Mouse (Mus musculus) heart, embryonic 12.5 days (tissue): ENCODE data around the gene Gm11555. TPM values are rescaled to one million over a fixed set of nuclear protein-coding genes. Genes with fewer than 3 reads are reported as not detected.
"Not testable (repeated sequence)": the region's sequence is repeated elsewhere in the genome, so short reads cannot be mapped to it uniquely, and the experiment has no call there.

Experiments
- ATAC-seq: fragments of 200-750 bp; cut with Nextera tagmentation; 2 replicates; pipeline ENCODE4 v1.8.0; 2017; ENCODE audit warnings: moderate TSS enrichment, moderate library complexity; ENCODE audit not compliant: insufficient number of reproducible peaks, low FRiP score
- H3K27ac ChIP-seq: fragments of 300-500 bp; sonication (generic); 2 replicates; pipeline ENCODE4 v1.5.1; 2016; ENCODE audit warnings: mild to moderate bottlenecking, moderate library complexity; ENCODE audit not compliant: poor library complexity, severe bottlenecking
- H3K27me3 ChIP-seq: fragments of 300-500 bp; sonication (generic); replicated peaks from 2 replicates; pipeline ENCODE4 v1.6.1; 2016; ENCODE audit warnings: mild to moderate bottlenecking, moderate library complexity
- H3K36me3 ChIP-seq: fragments of 300-500 bp; sonication (generic); 2 replicates; pipeline ENCODE4 v1.6.1; 2016; ENCODE audit warnings: mild to moderate bottlenecking, moderate library complexity
- H3K4me1 ChIP-seq: fragments of 300-500 bp; sonication (generic); replicated peaks from 2 replicates; pipeline ENCODE4 v1.6.1; 2016; ENCODE audit warnings: mild to moderate bottlenecking
- H3K4me2 ChIP-seq: fragments of 300-500 bp; sonication (generic); 2 replicates; pipeline ENCODE4 v1.6.1; 2016; ENCODE audit warnings: mild to moderate bottlenecking, moderate library complexity
- H3K4me3 ChIP-seq: fragments of 300-500 bp; sonication (generic); 2 replicates; pipeline ENCODE4 v1.5.1; 2016; ENCODE audit warnings: mild to moderate bottlenecking
- H3K9ac ChIP-seq: fragments of 300-500 bp; sonication (generic); 2 replicates; pipeline ENCODE4 v1.6.1; 2016; ENCODE audit warnings: mild to moderate bottlenecking, moderate library complexity
- H3K9me3 ChIP-seq: fragments of 300-500 bp; sonication (generic); replicated peaks from 2 replicates; pipeline ENCODE4 v1.6.1; 2016; ENCODE audit warnings: mild to moderate bottlenecking, moderate library complexity
- WGBS: fragments of 180-500 bp; shearing (Covaris S2); methylation state at CpG from one replicate; pipeline ENCODE4 v1.1.7; 2016; 5-methylcytosine and 5-hydroxymethylcytosine counted together
- polyA plus RNA-seq: library from polyadenylated mRNA; unstranded; fragments of >200 nt; fragmentation: Nextera tagmentation; extraction: Ambion mirVana; gene quantifications from 2 replicates; pipeline ENCODE4 v1.2.1, GENCODE M21; 2016

Gm11555 gene
- polyA plus RNA-seq, 1 experiment from 2014 or later: not detected

DNA sequence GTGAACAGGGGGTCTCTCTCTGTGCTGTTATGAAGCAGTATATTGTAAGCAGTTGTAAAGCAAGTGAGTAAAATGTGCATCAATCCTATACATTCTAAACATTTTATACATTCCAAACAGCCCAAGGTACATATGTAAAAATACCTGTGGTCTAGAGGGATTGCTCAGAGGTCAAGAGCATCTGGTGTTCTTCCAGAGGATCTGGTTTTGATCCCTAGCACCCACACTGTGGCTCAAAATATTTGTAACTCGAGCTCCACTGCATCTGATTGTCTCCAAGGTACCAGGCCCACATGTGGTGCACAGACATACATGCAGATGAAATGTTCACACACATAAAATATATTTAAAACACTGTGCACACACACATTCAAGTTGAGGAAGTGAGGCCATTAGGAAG lies 9.1 kb downstream of the Gm11555 start:
- Histone ChIP-seq H3K9me3 (no peaks in the 10 kb centered on the region), H3K4me2 (no peak overlapping the region), H3K4me3 (no peak overlapping the region), H3K36me3 (no peaks in the 10 kb centered on the region), H3K27me3 (0 out of 2 replicates have a peak, but pooled peaks cover 6% of the 10 kb centered on the region), H3K9ac (no peak overlapping the region), H3K27ac (no peak overlapping the region), H3K4me1 (no peaks in the 10 kb centered on the region)
- no peak for ATAC-seq
- WGBS: 36% methylated on average over 1 of the region's 1 CpGs

DNA sequence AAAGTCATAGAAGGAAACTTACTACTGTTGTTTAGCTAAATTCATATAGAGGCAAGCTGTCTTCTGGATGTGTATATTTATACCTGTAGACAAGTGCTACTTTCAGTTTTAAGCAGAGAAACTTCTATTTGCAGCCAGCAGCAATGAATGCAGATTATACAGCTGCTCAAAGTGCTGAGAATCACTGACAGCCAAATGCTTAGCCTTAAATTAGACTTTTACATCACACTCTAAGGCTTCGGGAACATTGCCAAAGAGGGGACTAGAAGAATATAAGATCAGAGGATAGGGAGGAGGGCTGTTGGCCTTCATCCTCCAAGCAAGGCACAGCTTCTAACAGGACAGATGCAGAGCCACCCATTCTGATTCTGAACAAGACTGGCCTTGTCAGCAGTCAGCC lies 12.9 kb downstream of the Gm11555 start:
- Histone ChIP-seq H3K4me1 (no peaks in the 10 kb centered on the region), H3K9me3 (no peaks in the 10 kb centered on the region), H3K9ac (no peak overlapping the region), H3K27ac (no peak overlapping the region), H3K4me2 (no peak overlapping the region), H3K27me3 (peaks cover 8% of the 10 kb centered on the region), H3K36me3 (no peaks in the 10 kb centered on the region), H3K4me3 (no peak overlapping the region)
- ATAC-seq: no peak
- 54% methylated on average over 1 of the region's 1 CpGs for WGBS

DNA sequence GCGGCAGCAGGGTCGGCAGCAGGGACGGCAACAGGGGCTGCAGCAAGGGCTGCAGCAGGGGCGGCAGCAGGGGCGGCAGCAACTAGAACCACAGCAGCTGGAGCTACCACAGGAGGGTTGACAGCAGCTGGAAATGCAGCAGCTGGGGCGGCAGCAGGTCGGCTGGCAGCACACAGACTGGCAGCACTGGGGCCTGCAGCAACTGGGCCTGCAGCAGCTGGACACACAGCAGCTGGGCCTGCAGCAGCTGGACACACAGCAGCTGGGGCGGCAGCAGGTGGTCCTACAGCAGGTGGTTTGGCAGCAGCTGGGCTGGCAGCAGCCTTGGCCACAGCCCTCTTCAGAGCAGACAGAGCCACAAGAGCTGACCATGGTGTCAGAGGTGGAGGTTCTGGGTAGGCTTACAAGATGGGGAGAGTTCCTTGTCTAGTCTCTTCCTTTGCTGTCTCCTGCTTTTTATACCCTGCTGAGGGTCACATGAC lies 15.3 kb downstream of the Gm11555 start, which contains the start of gene Krtap4-2:
TSS of gene Krtap4-2 (minus strand) at position 432 of the 482 bp plus-strand sequence.
- no peaks in the 10 kb centered on the region for H3K9me3 ChIP-seq
- H3K4me1 ChIP-seq: no peaks in the 10 kb centered on the region
- no peak within 1 kb of the TSS for H3K9ac ChIP-seq
- H3K4me3 ChIP-seq: no peak within 1 kb of the TSS
- no peaks in the 10 kb centered on the region for H3K36me3 ChIP-seq
- H3K27me3 ChIP-seq: peaks cover 8% of the 10 kb centered on the region
- ATAC-seq: no peak
- 34% methylated on average over 8 of the region's 8 CpGs for WGBS
- no peak within 1 kb of the TSS for H3K27ac ChIP-seq
- H3K4me2 ChIP-seq: no peak within 1 kb of the TSS

DNA sequence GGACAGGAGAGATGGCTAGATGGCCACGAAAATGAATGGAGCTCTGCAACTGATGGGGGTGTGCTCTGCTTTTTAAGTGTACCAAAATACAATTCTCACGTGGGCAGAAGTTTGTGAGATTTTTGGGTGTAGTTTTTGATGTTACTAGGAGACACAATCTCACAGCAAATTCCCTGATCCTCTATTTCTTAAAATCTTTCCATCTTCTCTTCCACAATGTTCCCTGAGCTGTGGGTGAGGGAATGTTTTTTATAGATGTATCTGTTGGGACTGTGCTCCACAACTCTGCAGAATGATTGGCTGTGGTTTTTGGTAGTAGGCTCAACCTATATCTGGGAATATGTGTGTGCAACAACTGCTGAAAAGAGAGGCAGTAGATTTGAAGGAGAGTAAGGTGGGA lies 16.7 kb downstream of the Gm11555 start:
- no peak for ATAC-seq
- Histone ChIP-seq H3K36me3 (no peaks in the 10 kb centered on the region), H3K4me3 (no peak overlapping the region), H3K27me3 (peaks cover 5% of the 10 kb centered on the region), H3K4me2 (no peak overlapping the region), H3K9me3 (no peaks in the 10 kb centered on the region), H3K9ac (no peak overlapping the region), H3K27ac (no peak overlapping the region), H3K4me1 (no peaks in the 10 kb centered on the region)
- WGBS: 45% methylated on average over 2 of the region's 2 CpGs

DNA sequence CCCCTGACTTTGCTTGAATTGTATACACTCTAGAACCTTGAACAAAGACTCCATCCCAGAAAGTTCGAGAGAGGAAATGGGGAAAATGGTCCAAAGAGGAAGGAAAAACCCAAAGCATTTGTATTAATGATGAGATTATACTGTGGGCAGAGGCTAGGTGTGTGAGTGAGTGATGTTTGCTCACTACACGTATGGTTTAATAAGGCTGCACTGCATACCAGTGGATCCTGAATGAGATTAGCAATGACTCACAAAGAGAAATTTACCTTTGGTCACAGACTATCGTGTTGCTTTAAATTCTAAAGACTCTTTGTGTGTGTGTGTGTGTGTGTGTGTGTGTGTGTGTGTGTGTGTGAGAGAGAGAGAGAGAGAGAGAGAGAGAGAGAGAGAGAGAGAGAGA lies 19.1 kb downstream of the Gm11555 start:
- Histone ChIP-seq H3K27ac (no peak overlapping the region), H3K27me3 (peaks cover 10% of the 10 kb centered on the region), H3K4me1 (no peaks in the 10 kb centered on the region), H3K9ac (no peak overlapping the region), H3K4me2 (no peak overlapping the region), H3K9me3 (no peaks in the 10 kb centered on the region), H3K4me3 (no peak overlapping the region), H3K36me3 (no peaks in the 10 kb centered on the region)
- no peak for ATAC-seq
- WGBS: 65% methylated on average over 3 of the region's 3 CpGs

DNA sequence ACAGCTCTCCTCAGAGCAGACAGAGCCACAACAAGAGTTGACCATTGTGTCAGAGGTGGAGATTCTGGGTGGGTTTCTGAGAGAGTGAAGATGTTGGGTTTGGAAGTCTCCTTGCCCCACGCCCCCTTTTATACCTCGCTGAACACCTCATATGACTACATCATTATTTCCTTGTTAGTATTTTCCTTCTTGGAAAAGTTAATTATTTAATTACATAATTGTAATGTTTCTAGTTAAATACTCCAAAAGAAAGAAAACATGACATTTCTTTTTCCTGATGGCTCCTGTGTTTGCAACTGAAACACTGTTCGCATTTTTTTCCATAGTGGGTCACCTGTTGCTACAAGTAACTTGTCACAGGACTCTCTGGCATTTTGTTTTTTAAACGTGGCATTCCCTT lies 21.9 kb downstream of the Gm11555 start, which contains the start of gene Krtap4-1:
TSS of gene Krtap4-1 (minus strand) at position 101 of the 400 bp plus-strand sequence.
- no peak within 1 kb of the TSS for H3K4me2 ChIP-seq
- peaks cover 5% of the 10 kb centered on the region; the same call in 1 of the 2 replicates for H3K9me3 ChIP-seq
- WGBS: 76% methylated on average over 4 of the region's 4 CpGs
- no peak for ATAC-seq
- no peak within 1 kb of the TSS for H3K4me3 ChIP-seq
- no peaks in the 10 kb centered on the region for H3K4me1 ChIP-seq
- H3K27me3 ChIP-seq: peaks cover 5% of the 10 kb centered on the region; the same call in 1 of the 2 replicates
- H3K36me3 ChIP-seq: no peaks in the 10 kb centered on the region
- H3K9ac ChIP-seq: no peak within 1 kb of the TSS
- no peak within 1 kb of the TSS for H3K27ac ChIP-seq

DNA sequence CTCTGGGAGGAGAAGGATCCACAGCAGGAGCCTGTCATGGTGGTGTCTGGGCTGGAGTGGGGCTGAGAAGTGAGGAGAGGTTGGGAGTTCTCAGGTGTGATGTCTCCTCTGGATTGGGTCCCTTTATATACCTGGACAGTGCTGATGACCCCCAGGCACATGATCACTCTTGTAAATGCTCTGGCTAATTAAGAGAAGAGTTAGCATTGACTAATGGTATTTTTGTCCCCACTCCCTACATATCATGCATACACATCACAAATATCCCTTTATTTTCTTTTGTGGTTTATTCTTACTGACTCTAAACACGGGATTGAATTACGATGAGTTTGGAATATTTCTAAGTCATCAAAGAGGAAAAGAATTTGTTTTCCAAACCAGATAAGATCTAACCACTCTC lies 29.7 kb downstream of the Gm11555 start, which contains the start of gene Gm11562:
TSS of gene Gm11562 (minus strand) at position 101 of the 400 bp plus-strand sequence.
- Histone ChIP-seq H3K27ac (no peak within 1 kb of the TSS), H3K27me3 (no peaks in the 10 kb centered on the region), H3K9ac (no peak within 1 kb of the TSS), H3K4me3 (no peak within 1 kb of the TSS), H3K36me3 (no peaks in the 10 kb centered on the region), H3K4me2 (no peak within 1 kb of the TSS), H3K4me1 (no peaks in the 10 kb centered on the region), H3K9me3 (peaks cover under 1% of the 10 kb centered on the region; the same call in 1 of the 2 replicates)
- no peak for ATAC-seq
- 81% methylated on average over 2 of the region's 2 CpGs for WGBS

DNA sequence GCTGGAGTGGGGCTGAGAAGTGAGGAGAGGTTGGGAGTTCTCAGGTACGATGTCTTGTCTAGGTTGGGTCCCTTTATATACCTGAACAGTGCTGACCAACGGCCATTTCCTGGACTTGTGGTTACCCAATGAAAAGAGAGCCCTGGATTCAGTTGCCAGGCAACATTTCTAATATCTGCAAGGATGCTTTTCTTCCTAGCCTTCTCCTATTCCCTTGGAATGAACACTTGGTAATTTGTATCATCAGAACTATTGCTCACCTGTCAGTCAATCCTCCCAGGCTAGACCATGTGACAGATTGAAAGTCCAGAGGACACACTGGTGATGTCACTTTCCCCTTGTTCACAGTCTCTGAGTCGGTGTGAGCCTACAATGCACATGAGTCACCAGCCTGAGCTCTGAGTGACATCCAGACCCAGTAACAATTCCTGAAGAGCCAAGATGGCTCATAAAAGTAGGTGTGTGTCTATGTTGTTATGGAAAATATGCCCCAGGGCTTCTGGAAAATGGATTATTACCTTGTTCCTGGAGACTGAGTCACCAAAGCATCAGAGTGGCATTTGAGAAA lies 35.2 kb downstream of the Gm11555 start, which contains the start of gene Krtap2-4:
TSS of gene Krtap2-4 (minus strand) at position 51 of the 568 bp plus-strand sequence.
- 53% methylated on average over 3 of the region's 3 CpGs for WGBS
- H3K4me2 ChIP-seq: no peak within 1 kb of the TSS
- H3K4me1 ChIP-seq: no peaks in the 10 kb centered on the region
- ATAC-seq: no peak
- no peak within 1 kb of the TSS for H3K9ac ChIP-seq
- no peaks in the 10 kb centered on the region for H3K27me3 ChIP-seq
- no peaks in the 10 kb centered on the region for H3K9me3 ChIP-seq
- H3K4me3 ChIP-seq: no peak within 1 kb of the TSS
- H3K27ac ChIP-seq: no peak within 1 kb of the TSS
- H3K36me3 ChIP-seq: no peaks in the 10 kb centered on the region

DNA sequence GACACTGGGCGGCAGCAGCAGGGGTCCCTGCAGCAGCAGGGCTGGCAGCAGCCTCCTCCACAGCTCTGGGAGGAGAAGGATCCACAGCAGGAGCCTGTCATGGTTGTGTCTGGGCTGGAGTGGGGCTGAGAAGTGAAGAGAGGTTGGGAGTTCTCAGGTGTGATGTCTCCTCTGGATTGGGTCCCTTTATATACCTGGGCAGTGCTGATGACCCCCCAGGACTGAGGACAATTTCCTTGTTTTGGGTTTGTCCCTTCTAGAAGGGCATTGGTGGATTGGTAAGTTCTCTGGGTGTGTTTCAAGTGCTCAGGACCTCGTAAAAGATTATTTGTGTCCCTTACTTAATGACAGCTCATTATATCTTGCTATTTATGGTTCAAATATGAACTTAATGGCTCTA lies 39.9 kb downstream of the Gm11555 start, which contains the start of gene Gm11937:
TSS of gene Gm11937 (minus strand) at position 101 of the 400 bp plus-strand sequence.
- H3K27me3 ChIP-seq, H3K4me1 ChIP-seq, H3K9me3 ChIP-seq, ATAC-seq, H3K36me3 ChIP-seq, H3K9ac ChIP-seq, H3K27ac ChIP-seq, H3K4me3 ChIP-seq, H3K4me2 ChIP-seq: not testable (repeated sequence)
- 54% methylated on average over 1 of the region's 2 CpGs for WGBS

DNA sequence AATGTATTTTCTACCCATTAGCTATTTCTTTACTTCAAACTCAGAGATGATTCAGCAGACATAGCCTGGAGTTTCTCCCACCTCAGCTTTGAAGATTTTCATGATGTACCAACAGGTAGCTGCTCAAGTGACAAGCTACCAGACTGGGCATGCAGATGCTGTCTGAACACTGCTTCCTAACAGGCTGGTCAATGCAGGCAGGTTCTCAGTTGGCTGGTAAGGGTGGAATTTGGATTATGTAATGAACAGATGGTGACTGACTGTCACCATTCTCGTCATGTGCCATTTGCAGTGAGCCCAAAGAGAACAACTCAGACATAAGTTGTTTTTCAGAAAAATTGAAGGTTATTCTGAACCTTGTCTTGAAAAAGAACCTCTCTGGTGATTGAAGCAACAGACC lies 40.9 kb downstream of the Gm11555 start:
- no peaks in the 10 kb centered on the region for H3K36me3 ChIP-seq
- H3K4me3 ChIP-seq: no peak overlapping the region
- WGBS: 62% methylated on average over 1 of the region's 1 CpGs

DNA sequence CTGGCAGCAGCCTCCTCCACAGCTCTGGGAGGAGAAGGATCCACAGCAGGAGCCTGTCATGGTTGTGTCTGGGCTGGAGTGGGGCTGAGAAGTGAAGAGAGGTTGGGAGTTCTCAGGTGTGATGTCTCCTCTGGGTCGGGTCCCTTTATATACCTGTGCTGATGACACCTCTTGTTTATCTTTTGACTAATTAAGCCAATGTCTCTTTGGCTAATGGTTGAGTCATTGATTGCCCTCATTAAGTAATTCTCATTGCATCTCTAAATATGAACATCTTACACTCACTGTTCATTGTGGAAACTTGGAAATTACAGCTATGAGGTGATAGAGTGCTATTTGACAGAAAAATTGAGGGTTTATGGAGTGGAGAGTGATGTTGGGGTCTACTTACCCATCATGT lies 46.8 kb downstream of the Gm11555 start, which contains the start of gene Gm11938:
TSS of gene Gm11938 (minus strand) at position 101 of the 400 bp plus-strand sequence.
- WGBS: 59% methylated on average over 1 of the region's 1 CpGs
- not testable (repeated sequence) for H3K36me3 ChIP-seq, ATAC-seq

More for the DNA sequence above, 40.9 kb downstream of the Gm11555 start:
- Histone ChIP-seq H3K27me3 (no peaks in the 10 kb centered on the region; the same call in 1 of the 2 replicates), H3K4me1 (no peaks in the 10 kb centered on the region), H3K4me2 (no peak overlapping the region), H3K27ac (no peak overlapping the region), H3K9ac (no peak overlapping the region), H3K9me3 (no peaks in the 10 kb centered on the region)
- no peak for ATAC-seq

More for the DNA sequence above, 46.8 kb downstream of the Gm11555 start, which contains the start of gene Gm11938:
- not testable (repeated sequence) for H3K27me3 ChIP-seq, H3K9ac ChIP-seq, H3K4me3 ChIP-seq, H3K27ac ChIP-seq, H3K4me2 ChIP-seq, H3K4me1 ChIP-seq, H3K9me3 ChIP-seq
